Mouse (Mus musculus) stomach, postnatal 0 days (tissue): ENCODE data around the gene Lamtor2.

Experiments
- CTCF ChIP-seq: IDR thresholded peaks from 2 replicates; pipeline ENCODE4 v1.5.1; 2016; ENCODE audit warnings: antibody characterized with exemption, low read depth, mild to moderate bottlenecking, moderate library complexity
- EP300 ChIP-seq: optimal IDR thresholded peaks from 2 replicates; pipeline ENCODE3; 2016; ENCODE audit warnings: antibody characterized with exemption

GRCm38 (mm10) chr3:88591044-88591443 lies 38.2 kb upstream of the Lamtor2 start:
- TF ChIP-seq EP300 (no peak), CTCF (no peak)
